In the genomic region with DNA sequence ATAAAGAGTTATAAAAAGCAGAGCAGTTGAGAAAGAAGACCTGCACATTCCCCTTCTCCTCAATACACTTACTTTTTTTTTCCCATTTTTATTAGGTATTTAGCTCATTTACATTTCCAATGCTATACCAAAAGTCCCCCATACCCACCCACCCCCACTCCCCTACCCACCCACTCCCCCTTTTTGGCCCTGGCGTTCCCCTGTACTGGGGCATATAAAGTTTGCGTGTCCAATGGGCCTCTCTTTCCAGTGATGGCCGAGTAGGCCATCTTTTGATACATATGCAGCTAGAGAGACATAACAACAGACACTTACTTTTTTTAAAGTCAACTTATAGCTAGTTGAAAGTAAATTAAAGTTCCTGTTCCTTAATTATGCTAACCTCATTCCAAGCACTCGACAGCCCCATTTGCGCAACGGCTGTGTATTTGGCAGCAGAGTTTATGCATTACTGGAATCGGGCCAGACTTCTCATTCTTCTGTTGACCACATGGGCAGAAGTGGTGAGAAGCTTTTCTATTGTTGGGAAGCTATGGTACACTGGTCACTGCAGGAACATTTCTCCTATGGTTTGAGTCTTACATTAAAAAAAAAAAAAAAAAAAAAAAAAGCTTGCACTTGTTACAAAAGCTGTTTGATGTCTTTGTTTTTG, we compare ENCODE assay signal across 8 mouse cellular contexts.
DNase-seq lines count a peak whose midpoint lies in the region; ATAC-seq and TF ChIP-seq lines count a peak whose summit lies in the region.
"Not testable (repeated sequence)": the region's sequence is repeated elsewhere in the genome, so short reads cannot be mapped to it uniquely, and the experiment has no call there.

No protein-coding gene starts in this region.

- DNase-seq in 416B (ENCODE audit: low read depth), result peak; percentile 52
- peak; percentile 9 for DNase-seq in brain, adult 2 months (ENCODE audit: low read depth, low spot score)
- DNase-seq in heart, postnatal 10 days, result peak; percentile 68 to 70
- peak; percentile 39 to 48 for DNase-seq in kidney, adult 8-10 months
- peak; percentile 28 for DNase-seq in limb, embryonic 14.5 days (ENCODE audit: low spot score)
- peak; percentile 60 to 71 for DNase-seq in lung, postnatal 4 days
- peak; percentile 6 for DNase-seq in right cerebral cortex, postnatal 4 days

- ATAC-seq in forebrain, embryonic 16.5 days, result peak; percentile 91
- ATAC-seq in limb, embryonic 14.5 days (ENCODE audit: low FRiP score, low read depth), result not testable (repeated sequence)

- not testable (repeated sequence) for H3K4me2 ChIP-seq in forebrain, embryonic 16.5 days (ENCODE audit: low read length); limb, embryonic 14.5 days (replicated peaks; ENCODE audit: low read depth, low read length, severe bottlenecking)

- 24% methylated on average over 6 of the region's 7 CpGs for WGBS in forebrain, embryonic 16.5 days
- 56% methylated on average over 6 of the region's 7 CpGs for WGBS in limb, embryonic 14.5 days

- H3K27me3 ChIP-seq in forebrain, embryonic 16.5 days (replicated peaks; ENCODE audit: control insufficient read depth, insufficient read depth, low read length); limb, embryonic 14.5 days (ENCODE audit: control insufficient read depth, insufficient read depth, low read length): not testable (repeated sequence)

- TF ChIP-seq POLR2A in limb, embryonic 14.5 days (IDR thresholded peaks at IDR 0.05; ENCODE audit: borderline replicate concordance, extremely low read depth, insufficient read depth, insufficient read length), result not testable (repeated sequence)

- H3K9me3 ChIP-seq in forebrain, embryonic 16.5 days (ENCODE audit: control insufficient read depth, low read length); limb, embryonic 14.5 days (ENCODE audit: control insufficient read depth, low read length): not testable (repeated sequence)

- not testable (repeated sequence) for H3K4me1 ChIP-seq in forebrain, embryonic 16.5 days (replicated peaks; ENCODE audit: control insufficient read depth, insufficient read depth, low read length); limb, embryonic 14.5 days (ENCODE audit: control insufficient read depth, insufficient read depth, low read length)

- not testable (repeated sequence) for H3K36me3 ChIP-seq in forebrain, embryonic 16.5 days (ENCODE audit: control insufficient read depth, insufficient read depth); limb, embryonic 14.5 days (ENCODE audit: control insufficient read depth, insufficient read depth, low read length)

- not testable (repeated sequence) for H3K4me3 ChIP-seq in forebrain, embryonic 16.5 days (replicated peaks; ENCODE audit: low read length); limb, embryonic 14.5 days (replicated peaks; ENCODE audit: low read length)

- intact Hi-C loops in heart, postnatal 10 days (cut with DNase I), result not testable (repeated sequence)

- not testable (repeated sequence) for H3K9ac ChIP-seq in forebrain, embryonic 16.5 days (replicated peaks; ENCODE audit: low read depth, low read length); limb, embryonic 14.5 days (ENCODE audit: low read depth, low read length, severe bottlenecking)

- H3K27ac ChIP-seq in forebrain, embryonic 16.5 days (ENCODE audit: low read length); limb, embryonic 14.5 days (replicated peaks; ENCODE audit: low read depth, low read length): not testable (repeated sequence)

Comparison
In these comparisons a context has a peak if more than half of its experiments do, and no peak if none do; other contexts are left out.
1. DNase-seq: peak in every context shown above with its lines; median percentile 69 in heart, postnatal 10 days; 66 in lung, postnatal 4 days; 52 in 416B; 44 in kidney, adult 8-10 months; 28 in limb, embryonic 14.5 days; 9 in brain, adult 2 months; 6 in right cerebral cortex, postnatal 4 days.